Mouse (Mus musculus): ENCODE data around the gene Krtap5-4.

DNA sequence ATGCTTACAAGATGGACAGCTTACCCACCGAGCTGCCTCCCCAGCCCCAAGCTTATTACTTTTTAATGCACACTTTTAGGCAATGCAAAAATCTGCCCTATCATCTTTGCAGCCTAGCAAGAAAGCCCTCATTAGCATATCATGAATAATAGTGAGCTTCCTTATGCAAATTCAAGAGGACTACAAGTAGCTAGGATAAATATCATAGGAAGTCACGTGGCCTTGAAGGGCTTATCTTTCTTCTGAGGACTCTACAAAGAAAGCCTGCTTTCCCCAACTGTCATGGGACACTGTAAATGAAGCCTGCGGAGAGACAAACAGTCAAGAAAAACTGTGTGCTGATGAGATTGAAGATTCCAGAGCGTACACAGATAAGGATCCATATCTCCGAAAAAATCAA lies 48.2 kb downstream of the Krtap5-4 start:
- no peak for TF ChIP-seq CEBPB (IDR thresholded peaks at IDR 0.05; ENCODE audit: insufficient read depth, poor library complexity, severe bottlenecking)
- TF ChIP-seq TCF12 (IDR thresholded peaks at IDR 0.05; ENCODE audit: insufficient read depth, poor library complexity, severe bottlenecking) = no peak
- TF ChIP-seq POLR2AphosphoS2 (IDR thresholded peaks at IDR 0.05; ENCODE audit: insufficient read length, low read depth) = no peak
